Mouse (Mus musculus) limb, embryonic 11.5 days (tissue): Measurements from ENCODE around the gene Cela2a. TPM values are rescaled to one million over a fixed set of nuclear protein-coding genes. Genes with fewer than 3 reads are reported as not detected.

Source experiments
- ATAC-seq: fragments of 200-750 bp; cut with Nextera tagmentation; 2 replicates; pipeline ENCODE4 v1.8.0; 2017; ENCODE audit warnings: low read depth; ENCODE audit not compliant: insufficient number of reproducible peaks, low FRiP score, low TSS enrichment
- DNase-seq: peaks from one replicate; pipeline ENCODE4 v3.0.0-alpha.2; 2015; ENCODE audit warnings: low spot score
- H3K27ac ChIP-seq: fragments of 300-500 bp; sonication (generic); replicated peaks from 2 replicates; pipeline ENCODE4 v1.5.1; 2014; ENCODE audit warnings: low read depth, mild to moderate bottlenecking, low read length
- H3K27me3 ChIP-seq: fragments of 300-500 bp; sonication (generic); 2 replicates; pipeline ENCODE4 v1.6.1; 2014; ENCODE audit warnings: mild to moderate bottlenecking, low read length, mixed read lengths; ENCODE audit not compliant: control insufficient read depth, insufficient read depth
- H3K36me3 ChIP-seq: fragments of 300-500 bp; sonication (generic); 2 replicates; pipeline ENCODE4 v1.6.1; 2014; ENCODE audit warnings: mild to moderate bottlenecking, low read length, moderate library complexity, mixed read lengths; ENCODE audit not compliant: control insufficient read depth, insufficient read depth
- H3K4me1 ChIP-seq: fragments of 300-500 bp; sonication (generic); 2 replicates; pipeline ENCODE4 v1.6.1; 2014; ENCODE audit warnings: low read length, mixed read lengths; ENCODE audit not compliant: control insufficient read depth, insufficient read depth
- H3K4me2 ChIP-seq: fragments of 300-500 bp; sonication (generic); 2 replicates; pipeline ENCODE4 v1.6.1; 2014; ENCODE audit warnings: low read depth, mild to moderate bottlenecking, moderate library complexity; ENCODE audit not compliant: severe bottlenecking
- H3K4me3 ChIP-seq: fragments of 300-500 bp; sonication (generic); 2 replicates; pipeline ENCODE4 v1.5.1; 2014; ENCODE audit warnings: low read depth, low read length
- H3K9ac ChIP-seq: fragments of 300-500 bp; sonication (generic); 2 replicates; pipeline ENCODE4 v1.6.1; 2014; ENCODE audit warnings: mild to moderate bottlenecking, low read length
- H3K9me3 ChIP-seq: fragments of 300-500 bp; sonication (generic); 2 replicates; pipeline ENCODE4 v1.6.1; 2016; ENCODE audit warnings: low read length; ENCODE audit not compliant: control insufficient read depth
- WGBS: fragments of 180-500 bp; shearing (Covaris S2); extraction: QIAGEN DNeasy Blood & Tissue Kit; methylation state at CpG from one replicate; pipeline ENCODE4 v1.1.7; 2014; 5-methylcytosine and 5-hydroxymethylcytosine counted together
- polyA plus RNA-seq: library from polyadenylated mRNA; unstranded; fragments of >200 nt; fragmentation: Nextera tagmentation; extraction: Ambion mirVana; gene quantifications from 2 replicates; pipeline ENCODE4 v1.2.1, GENCODE M21; 2014

Cela2a gene
- polyA plus RNA-seq, 1 experiment from 2014 or later: not detected

GRCm38 (mm10) chr4:141869436-141870215, 43.7 kb upstream of the Cela2a start:
- peaks cover 6% of the 10 kb centered on the region; the same call in 1 of the 2 replicates for H3K4me1 ChIP-seq
- no peaks in the 10 kb centered on the region for H3K36me3 ChIP-seq
- no peak overlapping the region for H3K4me3 ChIP-seq
- H3K4me2 ChIP-seq: no peak overlapping the region
- no peak overlapping the region for H3K27ac ChIP-seq
- DNase-seq: no peak
- no peaks in the 10 kb centered on the region for H3K27me3 ChIP-seq
- H3K9ac ChIP-seq: no peak overlapping the region
- no peaks in the 10 kb centered on the region for H3K9me3 ChIP-seq
- WGBS: 86% methylated on average over 5 of the region's 5 CpGs
- ATAC-seq: no peak

GRCm38 (mm10) chr4:141868051-141868450, 42.1 kb upstream of the Cela2a start:
- H3K4me3 ChIP-seq: no peak overlapping the region
- H3K36me3 ChIP-seq: no peaks in the 10 kb centered on the region
- WGBS: 77% methylated on average over 10 of the region's 10 CpGs
- ATAC-seq (no peak), DNase-seq (no peak)
- peaks cover 3% of the 10 kb centered on the region; the same call in 1 of the 2 replicates for H3K4me1 ChIP-seq
- no peak overlapping the region for H3K27ac ChIP-seq
- no peaks in the 10 kb centered on the region for H3K9me3 ChIP-seq
- no peaks in the 10 kb centered on the region for H3K27me3 ChIP-seq
- H3K4me2 ChIP-seq: no peak overlapping the region
- H3K9ac ChIP-seq: no peak overlapping the region

- H3K4me3 ChIP-seq: no peak overlapping the region
- H3K9ac ChIP-seq: no peak overlapping the region
- 51% methylated on average over 4 of the region's 4 CpGs for WGBS
- no peaks in the 10 kb centered on the region for H3K9me3 ChIP-seq
- no peak overlapping the region for H3K4me2 ChIP-seq
- DNase-seq (no peak), ATAC-seq (no peak)
- H3K36me3 ChIP-seq: no peaks in the 10 kb centered on the region
- H3K27me3 ChIP-seq: no peaks in the 10 kb centered on the region
- no peak overlapping the region for H3K27ac ChIP-seq
- H3K4me1 ChIP-seq: peaks cover 3% of the 10 kb centered on the region; the same call in 1 of the 2 replicates
Measured at GRCm38 (mm10) chr4:141867498-141867897, 41.5 kb upstream of the Cela2a start.

- WGBS: 42% methylated on average over 10 of the region's 10 CpGs
- Histone ChIP-seq H3K27me3 (no peaks in the 10 kb centered on the region), H3K36me3 (no peaks in the 10 kb centered on the region), H3K4me1 (peaks cover 2% of the 10 kb centered on the region; the same call in 1 of the 2 replicates), H3K4me3 (no peak overlapping the region), H3K27ac (no peak overlapping the region), H3K9me3 (no peaks in the 10 kb centered on the region), H3K4me2 (no peak overlapping the region), H3K9ac (no peak overlapping the region)
- no peak for ATAC-seq
- no peak for DNase-seq
Measured at GRCm38 (mm10) chr4:141866933-141867490, 41.1 kb upstream of the Cela2a start.

GRCm38 (mm10) chr4:141865600-141865999, 39.6 kb upstream of the Cela2a start:
- no peak for ATAC-seq
- Histone ChIP-seq H3K9me3 (no peaks in the 10 kb centered on the region), H3K9ac (no peak overlapping the region), H3K4me3 (no peak overlapping the region), H3K27me3 (no peaks in the 10 kb centered on the region), H3K4me2 (no peak overlapping the region), H3K27ac (no peak overlapping the region), H3K4me1 (no peaks in the 10 kb centered on the region), H3K36me3 (no peaks in the 10 kb centered on the region; the same call in 1 of the 2 replicates)
- WGBS: 87% methylated on average over 5 of the region's 5 CpGs
- DNase-seq: no peak

GRCm38 (mm10) chr4:141865006-141865405, 39.0 kb upstream of the Cela2a start:
- 93% methylated on average over 5 of the region's 5 CpGs for WGBS

GRCm38 (mm10) chr4:141864506-141864905, 38.5 kb upstream of the Cela2a start:
- Histone ChIP-seq H3K4me1 (no peaks in the 10 kb centered on the region), H3K9me3 (no peaks in the 10 kb centered on the region), H3K4me3 (no peak overlapping the region), H3K27ac (no peak overlapping the region), H3K36me3 (peaks cover 2% of the 10 kb centered on the region; the same call in 1 of the 2 replicates), H3K9ac (no peak overlapping the region), H3K27me3 (no peaks in the 10 kb centered on the region), H3K4me2 (no peak overlapping the region)
- no peak for DNase-seq
- 96% methylated on average over 8 of the region's 8 CpGs for WGBS
- no peak for ATAC-seq

More at GRCm38 (mm10) chr4:141865006-141865405, 39.0 kb upstream of the Cela2a start:
- Histone ChIP-seq H3K4me3 (no peak overlapping the region), H3K4me2 (no peak overlapping the region), H3K9me3 (no peaks in the 10 kb centered on the region), H3K9ac (no peak overlapping the region), H3K36me3 (no peaks in the 10 kb centered on the region; the same call in 1 of the 2 replicates), H3K4me1 (no peaks in the 10 kb centered on the region), H3K27me3 (no peaks in the 10 kb centered on the region), H3K27ac (no peak overlapping the region)
- no peak for DNase-seq
- ATAC-seq: no peak

GRCm38 (mm10) chr4:141863726-141864280, 37.8 kb upstream of the Cela2a start:
- Histone ChIP-seq H3K4me1 (no peaks in the 10 kb centered on the region), H3K27ac (no peak overlapping the region), H3K4me2 (no peak overlapping the region), H3K27me3 (no peaks in the 10 kb centered on the region), H3K36me3 (peaks cover 2% of the 10 kb centered on the region; the same call in 1 of the 2 replicates), H3K9me3 (no peaks in the 10 kb centered on the region), H3K9ac (peak overlapping the region; percentile 27; the same call in 1 of the 2 replicates), H3K4me3 (no peak overlapping the region)
- ATAC-seq (no peak), DNase-seq (no peak)
- 90% methylated on average over 7 of the region's 7 CpGs for WGBS
